Mouse (Mus musculus) MN1 (cell line): Measurements from ENCODE around the gene 1700034I23Rik.
"Not testable (repeated sequence)": the region's sequence is repeated elsewhere in the genome, so short reads cannot be mapped to it uniquely, and the experiment has no call there.

Experiments used
- DNase-seq: peaks from one replicate; pipeline ENCODE4 v3.0.0-alpha.2; 2016; ENCODE audit warnings: low spot score

Gene 1700034I23Rik

DNA sequence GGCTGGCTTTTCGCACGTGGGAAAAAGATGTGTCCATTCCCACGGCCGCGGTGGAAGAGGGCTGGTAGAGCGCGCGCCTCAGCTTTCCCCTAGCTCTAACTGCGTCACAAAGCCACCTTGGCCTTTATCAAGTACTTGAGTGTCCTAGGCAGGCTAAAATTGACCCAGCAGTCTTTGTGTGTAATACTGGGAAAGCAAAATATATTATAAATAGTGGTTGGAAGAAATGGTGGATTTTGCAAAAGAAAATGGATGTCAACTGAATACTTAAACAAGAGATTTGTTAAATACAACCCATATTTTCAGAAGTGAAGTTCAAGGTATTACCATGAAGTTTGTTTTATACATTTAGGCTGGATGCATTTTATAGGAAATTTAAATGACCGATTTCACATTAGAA is at the start of gene 1700034I23Rik:
Gene 1700034I23Rik, minus strand, starts transcription at position 101 of the 400 bp plus-strand sequence.
- DNase-seq: not testable (repeated sequence)

DNA sequence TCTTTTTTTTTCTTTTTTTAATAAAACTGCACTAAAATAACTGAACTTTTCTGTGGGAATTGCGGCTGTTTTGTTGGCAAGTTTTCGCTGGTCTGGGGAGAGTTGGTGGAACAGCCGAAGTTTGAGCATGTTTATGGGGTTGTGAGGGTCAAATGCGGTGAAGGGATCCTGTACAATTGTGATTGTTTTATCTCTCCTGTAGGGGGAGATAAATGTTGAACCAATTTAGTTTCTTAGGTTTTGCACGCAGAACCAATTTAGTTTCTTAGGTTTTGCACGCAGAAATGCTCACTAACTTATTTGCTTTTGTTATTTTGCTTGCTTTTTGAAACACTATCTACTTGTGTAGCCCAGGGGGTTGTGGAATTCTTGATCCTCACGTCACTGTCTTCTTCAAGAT is 49.0 kb upstream of the 1700034I23Rik start:
- peak; percentile 53 for DNase-seq

DNA sequence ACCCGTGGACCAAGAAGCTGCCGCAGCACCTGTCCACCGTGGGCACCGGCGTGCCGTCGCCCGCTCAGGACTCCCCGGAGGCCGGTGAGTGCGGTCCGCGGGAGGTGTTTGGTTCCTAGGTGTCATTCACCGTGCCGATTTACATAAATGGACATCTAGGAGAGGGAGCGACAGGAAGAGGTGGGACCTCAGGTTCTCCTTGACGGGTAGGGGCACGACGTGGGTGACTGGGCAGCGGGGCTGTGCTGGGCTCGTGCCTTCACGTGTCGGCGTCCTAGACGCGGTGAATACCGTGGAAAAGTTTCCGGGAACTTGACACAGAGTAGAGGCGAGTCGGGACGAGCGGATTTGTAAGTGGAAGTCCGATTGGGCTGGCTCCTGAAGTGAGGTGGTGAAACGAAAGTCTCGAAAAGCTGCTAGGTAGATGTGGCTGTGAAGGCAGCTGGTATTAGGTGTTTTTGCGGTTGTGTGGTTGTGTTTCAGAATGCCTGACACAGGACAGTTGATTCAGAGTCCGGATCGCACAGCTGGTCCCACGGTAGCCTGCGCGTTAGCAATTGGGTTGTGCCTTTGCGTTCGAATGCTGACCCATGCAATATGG is 48.4 kb upstream of the 1700034I23Rik start:
- DNase-seq: peak; percentile 70

DNA sequence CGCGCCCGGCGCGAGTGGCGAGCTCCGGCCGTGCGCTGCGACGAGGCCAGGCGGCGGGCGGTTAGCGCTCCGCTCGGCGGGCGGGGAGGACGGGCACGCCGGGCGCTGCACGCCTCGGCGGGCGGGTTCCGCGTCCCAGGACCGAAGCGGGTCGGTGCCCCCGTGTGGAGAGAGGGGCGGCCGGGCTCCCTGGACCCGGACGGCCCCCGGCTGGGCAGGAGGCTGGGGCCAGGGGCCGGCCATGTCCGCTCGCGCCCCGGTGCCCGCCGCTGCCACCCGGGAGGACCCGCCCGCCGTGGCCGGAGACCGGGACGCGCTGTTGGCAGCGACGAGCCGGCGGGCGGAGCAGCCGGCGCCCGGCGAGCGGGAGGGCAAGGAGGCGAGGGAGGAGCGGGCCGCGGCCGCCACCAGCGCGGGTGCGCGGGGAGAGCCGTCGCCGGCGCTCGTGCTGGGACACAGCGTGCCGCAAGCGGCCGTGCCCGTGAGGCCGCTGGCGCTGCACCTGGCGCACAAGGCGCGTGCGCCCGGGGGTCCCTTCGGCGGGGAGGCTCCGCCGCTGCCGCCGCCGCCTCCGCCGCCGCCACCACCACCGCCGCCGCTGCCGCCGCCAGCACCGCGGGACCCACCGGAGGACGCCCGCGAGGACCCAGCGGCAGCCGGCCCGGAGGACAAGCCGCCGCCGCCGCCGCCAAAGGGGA is 47.7 kb upstream of the 1700034I23Rik start:
- DNase-seq: peak; percentile 67

DNA sequence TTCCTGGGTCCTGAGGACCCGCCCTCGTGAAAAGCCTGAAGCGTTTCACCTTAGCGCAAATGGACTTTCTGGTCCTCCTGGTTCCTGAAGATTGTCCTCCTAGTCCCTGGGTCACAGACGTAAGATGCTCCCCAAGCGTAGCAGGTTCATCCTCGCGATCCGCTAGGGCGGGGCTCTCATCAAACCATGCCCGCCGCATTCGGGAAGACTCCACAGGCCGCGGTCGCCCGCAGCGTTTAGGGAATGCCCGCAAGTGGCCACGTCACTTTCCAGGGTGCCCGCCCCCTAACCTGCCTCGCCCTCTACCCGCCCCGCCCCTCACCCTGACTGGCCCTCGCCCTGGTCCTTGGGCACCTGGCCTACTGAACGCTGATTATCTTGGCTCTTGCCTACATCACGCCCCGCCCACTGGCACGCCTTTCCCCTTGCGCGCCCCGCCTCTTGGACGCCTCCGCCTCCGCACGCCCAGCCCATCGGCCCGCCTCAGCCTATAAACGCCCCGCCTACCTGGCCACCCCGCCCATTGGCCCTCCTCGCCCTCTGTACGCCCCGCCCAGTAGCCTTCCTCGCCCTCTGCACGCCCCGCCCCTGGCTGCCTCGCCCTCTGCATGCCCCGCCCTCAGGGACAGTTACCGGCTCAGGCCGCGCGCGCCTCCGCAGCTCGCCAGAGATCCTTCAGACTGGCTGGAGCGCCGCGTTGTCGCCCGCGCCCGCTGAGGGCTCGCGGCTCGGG is 47.0 kb upstream of the 1700034I23Rik start, which contains the start of gene Larp1b:
Gene Larp1b, plus strand, starts transcription at position 659 of the 733 bp plus-strand sequence.
- peak; percentile 99 for DNase-seq

DNA sequence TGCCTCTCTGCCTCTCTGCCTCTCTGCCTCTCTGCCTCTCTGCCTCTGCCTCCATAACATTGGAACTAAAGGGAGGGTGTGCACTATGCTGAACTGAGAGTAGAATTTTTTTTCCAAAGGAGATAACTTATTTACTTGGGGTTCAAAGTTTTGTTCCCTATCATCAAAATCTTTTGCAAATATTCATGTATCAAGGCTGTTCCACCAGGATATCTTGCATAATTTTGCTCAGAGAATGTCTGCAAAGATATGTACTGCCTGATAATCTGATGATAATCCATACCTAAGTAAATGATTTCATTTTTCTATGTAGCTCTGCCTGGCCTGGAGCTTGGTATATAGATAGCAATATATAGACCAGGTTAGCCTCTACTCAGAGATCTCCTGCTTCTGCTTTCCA is 36.7 kb upstream of the 1700034I23Rik start:
- DNase-seq: no peak

DNA sequence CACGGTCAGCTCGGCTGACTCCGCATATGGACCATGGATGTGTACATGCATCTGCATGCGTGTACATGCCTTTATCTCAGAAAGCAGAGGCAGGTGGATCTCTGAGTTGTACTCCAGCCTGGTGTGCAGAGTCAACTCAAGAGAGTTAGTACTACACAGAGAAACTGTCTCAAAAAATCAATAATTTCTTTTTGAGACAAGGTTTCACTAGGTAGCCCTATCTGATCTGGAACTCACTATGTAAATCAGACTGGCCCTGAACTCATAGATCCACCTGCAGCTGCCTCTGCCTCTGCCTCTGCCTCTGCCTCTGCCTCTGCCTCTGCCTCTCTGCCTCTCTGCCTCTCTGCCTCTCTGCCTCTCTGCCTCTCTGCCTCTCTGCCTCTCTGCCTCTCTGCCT is 36.2 kb upstream of the 1700034I23Rik start:
- no peak for DNase-seq

DNA sequence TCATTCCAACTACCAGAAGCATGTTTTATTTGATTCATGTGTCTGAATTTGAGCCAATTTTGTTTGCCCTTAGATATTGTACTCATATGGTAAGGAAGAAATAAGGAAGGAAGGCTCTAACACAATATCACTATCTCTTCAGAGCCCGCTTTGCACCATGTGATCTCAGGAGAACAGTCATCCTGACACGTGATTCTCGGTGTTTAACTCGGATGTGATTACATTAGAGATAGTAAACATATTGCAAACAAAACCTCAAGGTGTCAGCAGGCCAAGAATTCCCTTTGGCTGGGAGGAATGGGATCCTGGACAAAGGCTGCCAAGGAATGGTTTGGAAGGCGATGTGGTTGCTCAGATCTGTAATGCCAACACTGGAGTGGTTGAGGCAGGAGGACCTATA is 35.8 kb upstream of the 1700034I23Rik start:
- no peak for DNase-seq

DNA sequence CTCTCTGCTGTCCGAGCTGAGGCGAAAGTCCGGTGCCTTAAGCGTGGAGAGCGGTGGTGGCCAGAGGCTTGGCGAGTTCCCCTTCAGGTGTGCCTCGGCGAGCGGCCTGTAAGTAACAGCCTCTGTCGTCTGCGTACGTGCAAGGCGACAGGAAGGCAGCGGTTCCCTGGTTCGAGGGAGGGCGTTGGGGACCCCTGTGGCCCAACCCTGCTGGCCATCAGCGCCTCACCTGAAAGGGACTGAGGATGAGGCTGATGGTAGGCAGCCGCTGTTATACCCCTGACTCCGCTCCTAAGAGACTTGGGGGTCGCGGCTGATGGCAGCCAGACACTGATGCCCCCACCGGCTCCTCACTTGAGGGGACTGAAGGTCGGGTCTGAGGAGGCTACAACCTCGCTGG is 8.0 kb downstream of the 1700034I23Rik start:
- DNase-seq: peak; percentile 32

DNA sequence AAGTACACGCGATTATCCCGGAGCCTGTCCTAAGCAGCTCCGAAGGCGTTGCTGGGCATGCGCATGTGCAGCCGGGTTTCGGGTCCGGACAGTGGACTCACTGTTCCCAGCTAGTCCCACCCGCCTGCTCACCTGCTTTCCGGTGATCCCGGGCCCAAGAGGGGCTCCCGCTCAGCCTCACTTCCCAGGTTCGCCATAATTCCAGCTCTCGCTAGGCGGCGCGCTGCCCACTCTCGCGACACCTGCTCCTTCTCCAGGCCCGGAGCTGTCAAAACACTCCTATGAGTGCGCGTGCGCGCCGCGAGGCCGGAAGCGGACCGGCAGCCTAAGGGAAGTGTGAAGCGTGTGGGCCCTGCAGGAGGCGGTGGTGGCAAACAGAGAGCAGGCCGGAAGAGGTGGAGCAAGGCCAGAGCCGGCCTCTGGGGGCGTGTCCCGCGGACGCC is 8.5 kb downstream of the 1700034I23Rik start:
- peak; percentile 99 for DNase-seq

DNA sequence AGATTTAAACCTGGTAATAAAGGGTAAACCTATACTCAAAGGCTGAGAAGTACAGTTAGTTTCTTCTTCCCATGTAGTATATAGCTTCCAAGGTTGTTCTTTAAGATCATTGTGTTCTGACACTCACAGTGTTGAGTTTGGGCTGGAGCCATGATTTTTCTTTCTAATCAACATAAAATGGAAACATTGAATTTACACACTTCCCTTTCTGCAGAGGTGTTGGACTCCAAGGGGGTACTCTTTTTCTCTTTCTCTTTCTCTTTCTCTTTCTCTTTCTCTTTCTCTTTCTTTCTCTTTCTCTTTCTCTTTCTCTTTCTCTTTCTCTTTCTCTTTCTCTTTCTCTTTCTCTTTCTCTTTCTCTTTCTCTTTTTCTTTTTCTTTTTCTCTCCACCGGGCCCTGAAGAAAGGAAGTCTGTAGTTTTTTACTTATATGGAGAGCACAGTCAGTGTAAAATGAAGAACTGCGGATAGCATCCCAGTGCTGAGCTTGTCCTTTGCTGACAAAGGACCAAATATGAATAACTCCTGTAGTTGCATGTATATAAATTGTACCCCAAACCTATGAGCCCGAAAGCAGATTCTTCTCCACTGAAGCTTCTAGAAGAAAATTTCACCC is 49.1 kb downstream of the 1700034I23Rik start:
- not testable (repeated sequence) for DNase-seq
